In the genomic region with DNA sequence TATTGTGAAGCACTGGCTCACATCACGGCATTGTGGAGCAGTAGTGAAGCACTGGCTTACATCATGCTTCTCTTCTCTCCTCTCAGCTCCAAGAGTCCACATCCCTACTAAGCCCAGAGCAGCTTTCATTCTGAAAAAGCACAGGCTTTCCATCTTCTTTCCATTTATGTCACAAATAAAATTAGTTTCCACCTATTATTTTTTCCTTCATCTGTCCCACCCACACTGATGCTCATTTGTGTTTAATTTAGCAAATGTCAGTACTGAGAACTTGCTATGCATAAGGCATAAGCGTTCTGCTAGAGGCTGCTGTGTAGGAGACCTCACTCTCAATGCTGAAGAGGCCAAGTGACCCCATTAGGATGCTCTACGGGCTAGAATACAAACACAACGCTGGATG, we compare ENCODE assay signal across 24 mouse cellular contexts.
"Had no signal": no experiment of that assay in that cellular context is flagged by ENCODE, and none has a peak within 500 bp of the region (broad histone marks: within the 10 kb centered on the region; RNA-seq: fewer than 3 reads in every experiment).

No protein-coding gene starts in this region.

- H3K4me3 ChIP-seq: heart, embryonic 10.5 days; heart, embryonic 12.5 days; hindbrain, embryonic 13.5 days; hindbrain, embryonic 15.5 days; kidney, embryonic 15.5 days; limb, embryonic 13.5 days; limb, embryonic 15.5 days; liver, embryonic 12.5 days had no signal

- DNase-seq: forebrain, postnatal 0 days; gastrocnemius, postnatal 14 days; gastrocnemius, postnatal 36 days; heart, adult 18-20 months; heart, postnatal 10 days; heart, postnatal 36 days; kidney, adult 11 months; kidney, adult 2 months; kidney, adult 9 months; kidney, postnatal 14 days; kidney, postnatal 36 days; layer of hippocampus, postnatal 36 days; left cerebral cortex, postnatal 4 days had no signal

- H3K27ac ChIP-seq: heart, embryonic 10.5 days; hindbrain, embryonic 13.5 days; hindbrain, embryonic 15.5 days; hindbrain, postnatal 0 days; kidney, embryonic 15.5 days; kidney, postnatal 0 days; limb, embryonic 13.5 days; limb, embryonic 15.5 days; liver, embryonic 12.5 days; liver, embryonic 14.5 days had no signal

- H3K4me1 ChIP-seq: hindbrain, embryonic 13.5 days; hindbrain, embryonic 15.5 days; kidney, embryonic 15.5 days; liver, embryonic 12.5 days had no signal

- H3K9me3 ChIP-seq: heart, embryonic 10.5 days; heart, embryonic 12.5 days; hindbrain, embryonic 13.5 days; hindbrain, embryonic 15.5 days; kidney, embryonic 15.5 days; limb, embryonic 13.5 days; limb, embryonic 15.5 days; liver, embryonic 12.5 days had no signal

- H3K36me3 ChIP-seq: liver, embryonic 12.5 days had no signal

- H3K27me3 ChIP-seq: heart, embryonic 12.5 days; hindbrain, embryonic 13.5 days; hindbrain, embryonic 15.5 days; kidney, embryonic 15.5 days; limb, embryonic 13.5 days; limb, embryonic 15.5 days; liver, embryonic 12.5 days had no signal
